Mouse (Mus musculus) forelimb bud, embryonic 11.5 days (tissue): ENCODE data around the gene Atg16l2.

Experiments used
- DNase-seq: peaks from one replicate; pipeline ENCODE4 v3.0.0-alpha.2; 2012; ENCODE audit warnings: low read depth, low spot score

The Atg16l2 gene

GRCm38 (mm10) chr7:101301881-101302456, at the start of gene Atg16l2:
Atg16l2 (minus strand) TSS chr7:101302251.
- peak; percentile 96 for DNase-seq

GRCm38 (mm10) chr7:101349861-101350260, 47.8 kb upstream of the Atg16l2 start:
- peak; percentile 26 for DNase-seq

GRCm38 (mm10) chr7:101348312-101348711, 46.3 kb upstream of the Atg16l2 start:
- no peak for DNase-seq

- DNase-seq = peak; percentile 23
Observed at GRCm38 (mm10) chr7:101347767-101348270, 45.8 kb upstream of the Atg16l2 start, which contains the start of gene Arap1. Arap1 (plus strand) TSS chr7:101348067.

GRCm38 (mm10) chr7:101346991-101347390, 44.9 kb upstream of the Atg16l2 start:
- DNase-seq = no peak

GRCm38 (mm10) chr7:101344892-101345291, 42.8 kb upstream of the Atg16l2 start:
- DNase-seq = no peak

- DNase-seq = no peak
Observed at GRCm38 (mm10) chr7:101343135-101343534, 41.1 kb upstream of the Atg16l2 start.

- no peak for DNase-seq
Observed at GRCm38 (mm10) chr7:101341405-101341804, 39.4 kb upstream of the Atg16l2 start.

- DNase-seq = no peak
Observed at GRCm38 (mm10) chr7:101337401-101337800, 35.4 kb upstream of the Atg16l2 start.

GRCm38 (mm10) chr7:101336686-101337085, 34.6 kb upstream of the Atg16l2 start:
- no peak for DNase-seq

- no peak for DNase-seq
Observed at GRCm38 (mm10) chr7:101335228-101335627, 33.2 kb upstream of the Atg16l2 start.

- no peak for DNase-seq
Observed at GRCm38 (mm10) chr7:101332045-101332831, 30.2 kb upstream of the Atg16l2 start.

GRCm38 (mm10) chr7:101330841-101331173, 28.8 kb upstream of the Atg16l2 start:
- no peak for DNase-seq

GRCm38 (mm10) chr7:101330074-101330840, 28.2 kb upstream of the Atg16l2 start:
- no peak for DNase-seq

- DNase-seq = no peak
Observed at GRCm38 (mm10) chr7:101329606-101330005, 27.6 kb upstream of the Atg16l2 start.

GRCm38 (mm10) chr7:101328621-101329158, 26.6 kb upstream of the Atg16l2 start:
- no peak for DNase-seq

- no peak for DNase-seq
Observed at GRCm38 (mm10) chr7:101327786-101328185, 25.7 kb upstream of the Atg16l2 start.

- no peak for DNase-seq
Observed at GRCm38 (mm10) chr7:101327263-101327662, 25.2 kb upstream of the Atg16l2 start.

- DNase-seq = no peak
Observed at GRCm38 (mm10) chr7:101326006-101326405, 24.0 kb upstream of the Atg16l2 start.

GRCm38 (mm10) chr7:101324142-101324962, 22.3 kb upstream of the Atg16l2 start:
- DNase-seq = no peak

- no peak for DNase-seq
Observed at GRCm38 (mm10) chr7:101323141-101323594, 21.1 kb upstream of the Atg16l2 start.
